ENCODE assay signal across 9 mouse cellular contexts in genomic region chr16:33576271-33577189, GRCm38 (mm10). TPM values are rescaled to one million over a fixed set of nuclear protein-coding genes. Genes with fewer than 3 reads are reported as not detected.
DNase-seq lines count a peak whose midpoint lies in the region; ATAC-seq lines count a peak whose summit lies in the region.
"Had no signal": no experiment of that assay in that cellular context is flagged by ENCODE, and none has a peak within 500 bp of the region (broad histone marks: within the 10 kb centered on the region; RNA-seq: fewer than 3 reads in every experiment).

No protein-coding gene starts in this region.

- peak overlapping the region; percentile 42 for H3K4me2 ChIP-seq in kidney, embryonic 15.5 days
- no peak overlapping the region for H3K4me2 ChIP-seq in heart, embryonic 14.5 days (ENCODE audit: low read length)
- H3K4me2 ChIP-seq: liver, embryonic 12.5 days had no signal

- no peak for DNase-seq in kidney, postnatal 14 days
- peak; percentile 36 for DNase-seq in ES-CJ7 (ENCODE audit: low read depth, low spot score)
- DNase-seq in ZHBTc4 (ENCODE audit: low read depth, low spot score): peak; percentile 65
- no peak for DNase-seq in left cerebral cortex, adult 8-10 months (ENCODE audit: low spot score in 2 of 2)
- DNase-seq in c-Kit-positive CD71-positive TER-119-positive erythroid progenitor cells, embryonic 14.5 days (ENCODE audit: low spot score): no peak
- DNase-seq in right cerebral cortex, adult 18-20 months: no peak

- no peaks in the 10 kb centered on the region for H3K9me3 ChIP-seq in kidney, embryonic 15.5 days (replicated peaks)
- H3K9me3 ChIP-seq in heart, embryonic 14.5 days (ENCODE audit: control insufficient read depth, low read length): no peaks in the 10 kb centered on the region
- H3K9me3 ChIP-seq: liver, embryonic 12.5 days had no signal

- H3K4me3 ChIP-seq in kidney, embryonic 15.5 days (replicated peaks): no peak overlapping the region
- H3K4me3 ChIP-seq in heart, embryonic 14.5 days (ENCODE audit: control insufficient read depth in 1 of 2, insufficient read depth in 1 of 2, low read depth in 1 of 2, low read length in 2 of 2): no peak overlapping the region
- H3K4me3 ChIP-seq: liver, embryonic 12.5 days had no signal

- H3K4me1 ChIP-seq in kidney, embryonic 15.5 days: peaks cover 37% of the 10 kb centered on the region
- H3K4me1 ChIP-seq in heart, embryonic 14.5 days (ENCODE audit: control insufficient read depth in 2 of 2, insufficient read depth in 2 of 2, low read length in 2 of 2): peaks cover 46 to 61% of the 10 kb centered on the region in 2 experiments
- H3K4me1 ChIP-seq: liver, embryonic 12.5 days had no signal

- no peaks in the 10 kb centered on the region for H3K36me3 ChIP-seq in kidney, embryonic 15.5 days
- H3K36me3 ChIP-seq in heart, embryonic 14.5 days (ENCODE audit: control insufficient read depth, insufficient read depth, low read length): no peaks in the 10 kb centered on the region
- H3K36me3 ChIP-seq: liver, embryonic 12.5 days had no signal

- WGBS in kidney, embryonic 15.5 days: 53% methylated on average over 36 of the region's 36 CpGs
- WGBS in heart, embryonic 14.5 days: 69% methylated on average over 36 of the region's 36 CpGs

- H3K27ac ChIP-seq in kidney, embryonic 15.5 days: peak overlapping the region; percentile 42
- H3K27ac ChIP-seq in heart, embryonic 14.5 days (replicated peaks in 1 of 2; ENCODE audit: control insufficient read depth in 1 of 2, insufficient read depth in 1 of 2, low read depth in 2 of 2, low read length in 2 of 2): peak overlapping the region; percentile 23 to 66; a peak in 3 of 4 replicates
- H3K27ac ChIP-seq: liver, embryonic 12.5 days had no signal

- no peaks in the 10 kb centered on the region for H3K27me3 ChIP-seq in kidney, embryonic 15.5 days
- H3K27me3 ChIP-seq in heart, embryonic 14.5 days (ENCODE audit: control insufficient read depth, insufficient read depth, low read length): no peaks in the 10 kb centered on the region

- ATAC-seq in kidney, embryonic 15.5 days (replicated peaks; ENCODE audit: low FRiP score): peak; percentile 84
- no peak for ATAC-seq in heart, embryonic 14.5 days (ENCODE audit: insufficient number of reproducible peaks, insufficient read depth, low FRiP score, low read depth)
- ATAC-seq: liver, embryonic 12.5 days had no signal

- H3K9ac ChIP-seq in kidney, embryonic 15.5 days: no peak overlapping the region
- H3K9ac ChIP-seq in heart, embryonic 14.5 days (ENCODE audit: low read length): peak overlapping the region; percentile 21; the same call in 1 of the 2 replicates
- H3K9ac ChIP-seq: liver, embryonic 12.5 days had no signal

RNA-seq across cellular contexts. Expression of gene Slc12a8, which starts 59.4 kb away (rescaled TPM):
- polyA plus RNA-seq in kidney, embryonic 15.5 days (2015; fragmentation: Nextera tagmentation; extraction: Ambion mirVana): 0.84 and 1.4 TPM in 2 replicates
- 0.89 and 1.9 TPM in 2 replicates for polyA plus RNA-seq in heart, embryonic 14.5 days (2014; fragmentation: Nextera tagmentation; extraction: Ambion mirVana)
- 1 to 10 TPM in 3 of 4 experiments, under 1 TPM in 1; 0.80 to 1.6 (median 1.3) TPM for total RNA-seq in left cerebral cortex, adult 8-10 months (2022)

Comparison
In these comparisons a context has a peak if more than half of its experiments do, and no peak if none do; other contexts are left out.
1. DNase-seq: peak in ES-CJ7 (single experiment) and ZHBTc4 (single experiment); none in kidney, postnatal 14 days (single experiment), left cerebral cortex, adult 8-10 months (0 of 2), c-Kit-positive CD71-positive TER-119-positive erythroid progenitor cells, embryonic 14.5 days (single experiment) and right cerebral cortex, adult 18-20 months (single experiment).